Mouse (Mus musculus): Measurements from ENCODE around the gene Pcca. TPM values are rescaled to one million over a fixed set of nuclear protein-coding genes. Genes with fewer than 3 reads are reported as not detected.

Gene Pcca
- polyA plus RNA-seq, 1 experiment = 7.2 TPM

DNA sequence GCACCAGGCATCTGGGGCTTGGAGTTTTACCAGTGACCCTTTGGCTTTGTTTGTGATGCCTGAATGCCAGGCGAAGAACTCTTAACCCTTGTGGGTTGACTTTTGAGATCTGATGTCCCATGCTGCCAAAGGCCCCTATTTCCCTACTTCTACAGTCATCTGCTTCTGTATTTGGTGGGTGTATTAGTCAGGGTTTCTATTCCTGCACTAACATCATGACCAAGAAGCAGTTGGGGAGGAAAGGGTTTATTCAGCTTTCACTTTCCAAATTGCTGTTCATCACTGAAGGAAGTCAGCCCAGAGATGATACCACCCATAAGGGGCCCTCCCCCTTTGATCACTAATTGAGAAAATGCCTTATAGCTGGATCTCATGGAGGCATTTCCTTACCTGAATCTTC is 296.3 kb downstream of the Pcca start:
- WGBS = 90% methylated on average over 1 of the region's 1 CpGs
- Histone ChIP-seq H3K27ac (ENCODE audit: control insufficient read depth, insufficient read depth, low read length) (no peak overlapping the region), H3K36me3 (ENCODE audit: control insufficient read depth, insufficient read depth, low read length) (no peaks in the 10 kb centered on the region), H3K4me3 (ENCODE audit: control insufficient read depth, insufficient read depth, low read length) (no peak overlapping the region), H3K27me3 (ENCODE audit: control insufficient read depth, insufficient read depth, low read length) (no peaks in the 10 kb centered on the region), H3K4me1 (replicated peaks; ENCODE audit: control insufficient read depth, insufficient read depth, low read length) (no peaks in the 10 kb centered on the region)
- TF ChIP-seq CTCF (IDR thresholded peaks at IDR 0.05; ENCODE audit: borderline replicate concordance, control insufficient read depth, extremely low read depth, insufficient read depth, low read length, poor library complexity) (no peak), POLR2A (IDR thresholded peaks at IDR 0.05; ENCODE audit: control insufficient read depth, extremely low read depth, insufficient read depth, low read length, poor library complexity) (no peak)
- no peak for DNase-seq

GRCm38 (mm10) chr14:122833666-122834065 is 299.5 kb downstream of the Pcca start:
- no peak for TF ChIP-seq CTCF (IDR thresholded peaks at IDR 0.05; ENCODE audit: borderline replicate concordance, control insufficient read depth, extremely low read depth, insufficient read depth, low read length, poor library complexity)
- no peaks in the 10 kb centered on the region for H3K27me3 ChIP-seq (ENCODE audit: control insufficient read depth, insufficient read depth, low read length)
- H3K27ac ChIP-seq (ENCODE audit: control insufficient read depth, insufficient read depth, low read length) = no peak overlapping the region
- 94% methylated on average over 3 of the region's 3 CpGs for WGBS
- no peak overlapping the region for H3K4me3 ChIP-seq (ENCODE audit: control insufficient read depth, insufficient read depth, low read length)
- no peaks in the 10 kb centered on the region for H3K36me3 ChIP-seq (ENCODE audit: control insufficient read depth, insufficient read depth, low read length)
- H3K4me1 ChIP-seq (replicated peaks; ENCODE audit: control insufficient read depth, insufficient read depth, low read length) = no peaks in the 10 kb centered on the region
- no peak for DNase-seq

DNA sequence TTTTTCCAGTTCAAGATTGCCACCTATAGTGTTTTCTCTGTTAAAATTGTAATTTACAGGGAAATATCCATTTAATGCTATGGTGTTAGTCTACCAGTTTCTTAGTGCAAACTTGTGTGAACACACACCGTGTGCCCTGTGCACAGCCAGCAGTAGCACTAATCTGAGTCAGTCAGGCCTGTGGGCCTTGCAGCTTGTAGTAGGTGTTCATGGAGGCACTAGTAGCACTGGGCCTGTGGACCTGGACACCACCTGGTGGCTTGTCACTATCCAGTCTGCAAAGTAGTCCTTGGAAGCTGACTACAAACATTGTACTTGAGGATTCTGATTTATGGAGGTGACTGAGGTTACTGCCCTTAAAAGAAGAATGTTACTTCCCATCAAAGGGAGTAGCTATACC is 300.6 kb downstream of the Pcca start:
- Histone ChIP-seq H3K27ac (ENCODE audit: control insufficient read depth, insufficient read depth, low read length) (no peak overlapping the region), H3K27me3 (ENCODE audit: control insufficient read depth, insufficient read depth, low read length) (no peaks in the 10 kb centered on the region), H3K4me1 (replicated peaks; ENCODE audit: control insufficient read depth, insufficient read depth, low read length) (no peaks in the 10 kb centered on the region), H3K36me3 (ENCODE audit: control insufficient read depth, insufficient read depth, low read length) (no peaks in the 10 kb centered on the region), H3K4me3 (ENCODE audit: control insufficient read depth, insufficient read depth, low read length) (no peak overlapping the region)
- DNase-seq = no peak
- WGBS = 98% methylated on average over 1 of the region's 1 CpGs
- TF ChIP-seq POLR2A (IDR thresholded peaks at IDR 0.05; ENCODE audit: control insufficient read depth, extremely low read depth, insufficient read depth, low read length, poor library complexity) (no peak), CTCF (IDR thresholded peaks at IDR 0.05; ENCODE audit: borderline replicate concordance, control insufficient read depth, extremely low read depth, insufficient read depth, low read length, poor library complexity) (no peak)

DNA sequence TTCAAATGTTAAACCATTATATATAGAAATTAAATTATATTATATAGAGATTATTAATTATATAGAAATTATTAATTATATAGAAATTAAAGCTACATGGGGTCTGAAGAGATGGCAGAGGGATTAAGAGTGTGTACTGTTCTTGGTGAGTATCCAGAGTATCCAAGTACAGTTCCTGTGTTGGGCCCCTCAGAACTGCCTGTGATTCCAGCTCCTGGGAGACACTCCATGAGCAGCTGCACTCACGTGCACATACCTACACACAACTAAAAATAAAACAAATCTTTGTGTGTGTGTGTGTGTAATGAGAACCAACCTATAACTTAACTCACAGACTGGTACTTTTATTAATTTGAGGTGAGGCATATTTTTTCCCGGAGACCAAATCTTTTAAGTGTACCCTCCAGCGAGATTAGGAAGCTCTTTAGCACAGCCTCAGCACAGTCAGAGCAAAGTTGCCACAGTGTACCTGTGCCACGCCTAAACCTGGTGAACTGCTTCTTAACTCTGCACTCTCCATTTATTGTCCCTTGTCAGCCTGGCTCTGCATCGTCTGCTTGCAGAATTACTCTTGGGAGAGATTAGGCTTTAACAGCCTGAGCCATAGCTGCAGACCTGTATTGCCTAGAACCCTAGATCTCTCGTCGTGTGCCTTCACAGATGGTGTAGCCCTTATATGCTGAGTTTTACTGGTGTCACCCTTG is 301.5 kb downstream of the Pcca start:
- H3K4me3 ChIP-seq (ENCODE audit: control insufficient read depth, insufficient read depth, low read length) = no peak overlapping the region
- no peaks in the 10 kb centered on the region for H3K4me1 ChIP-seq (replicated peaks; ENCODE audit: control insufficient read depth, insufficient read depth, low read length)
- no peaks in the 10 kb centered on the region for H3K27me3 ChIP-seq (ENCODE audit: control insufficient read depth, insufficient read depth, low read length)
- no peaks in the 10 kb centered on the region for H3K36me3 ChIP-seq (ENCODE audit: control insufficient read depth, insufficient read depth, low read length)
- WGBS = 94% methylated on average over 7 of the region's 7 CpGs
- H3K27ac ChIP-seq (ENCODE audit: control insufficient read depth, insufficient read depth, low read length) = no peak overlapping the region
- TF ChIP-seq POLR2A (IDR thresholded peaks at IDR 0.05; ENCODE audit: control insufficient read depth, extremely low read depth, insufficient read depth, low read length, poor library complexity) = no peak
- TF ChIP-seq CTCF (IDR thresholded peaks at IDR 0.05; ENCODE audit: borderline replicate concordance, control insufficient read depth, extremely low read depth, insufficient read depth, low read length, poor library complexity) = no peak
- no peak for DNase-seq

GRCm38 (mm10) chr14:122836221-122836620 is 302.1 kb downstream of the Pcca start:
- Histone ChIP-seq H3K27ac (ENCODE audit: control insufficient read depth, insufficient read depth, low read length) (no peak overlapping the region), H3K4me1 (replicated peaks; ENCODE audit: control insufficient read depth, insufficient read depth, low read length) (no peaks in the 10 kb centered on the region), H3K36me3 (ENCODE audit: control insufficient read depth, insufficient read depth, low read length) (no peaks in the 10 kb centered on the region), H3K27me3 (ENCODE audit: control insufficient read depth, insufficient read depth, low read length) (no peaks in the 10 kb centered on the region), H3K4me3 (ENCODE audit: control insufficient read depth, insufficient read depth, low read length) (no peak overlapping the region)
- no peak for TF ChIP-seq POLR2A (IDR thresholded peaks at IDR 0.05; ENCODE audit: control insufficient read depth, extremely low read depth, insufficient read depth, low read length, poor library complexity)
- 86% methylated on average over 4 of the region's 4 CpGs for WGBS
- no peak for DNase-seq

DNA sequence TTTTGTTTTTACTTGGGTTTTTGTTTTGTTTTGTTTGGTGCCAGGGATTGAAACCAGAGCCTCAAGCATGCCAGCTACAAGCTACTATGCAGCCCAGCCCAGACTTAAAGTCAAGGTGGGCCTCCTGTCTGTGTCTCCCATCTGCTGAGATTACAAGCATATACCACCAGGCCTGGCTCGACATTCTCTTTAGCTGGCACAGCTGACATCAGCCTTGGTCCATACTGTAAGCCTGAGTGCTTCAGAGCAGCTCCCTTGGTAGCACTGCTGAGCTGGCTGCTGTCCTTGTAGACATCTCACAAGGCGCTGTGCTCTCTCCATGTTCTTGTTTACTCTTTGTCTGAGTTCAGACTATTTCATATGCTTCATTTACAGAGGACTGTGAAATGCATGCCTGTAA is 302.9 kb downstream of the Pcca start:
- DNase-seq = no peak
- H3K36me3 ChIP-seq (ENCODE audit: control insufficient read depth, insufficient read depth, low read length) = no peaks in the 10 kb centered on the region
- no peak overlapping the region for H3K27ac ChIP-seq (ENCODE audit: control insufficient read depth, insufficient read depth, low read length)
- TF ChIP-seq CTCF (IDR thresholded peaks at IDR 0.05; ENCODE audit: borderline replicate concordance, control insufficient read depth, extremely low read depth, insufficient read depth, low read length, poor library complexity) (no peak), POLR2A (IDR thresholded peaks at IDR 0.05; ENCODE audit: control insufficient read depth, extremely low read depth, insufficient read depth, low read length, poor library complexity) (no peak)
- H3K4me1 ChIP-seq (replicated peaks; ENCODE audit: control insufficient read depth, insufficient read depth, low read length) = no peaks in the 10 kb centered on the region
- 87% methylated on average over 2 of the region's 2 CpGs for WGBS
- no peaks in the 10 kb centered on the region for H3K27me3 ChIP-seq (ENCODE audit: control insufficient read depth, insufficient read depth, low read length)
- no peak overlapping the region for H3K4me3 ChIP-seq (ENCODE audit: control insufficient read depth, insufficient read depth, low read length)

DNA sequence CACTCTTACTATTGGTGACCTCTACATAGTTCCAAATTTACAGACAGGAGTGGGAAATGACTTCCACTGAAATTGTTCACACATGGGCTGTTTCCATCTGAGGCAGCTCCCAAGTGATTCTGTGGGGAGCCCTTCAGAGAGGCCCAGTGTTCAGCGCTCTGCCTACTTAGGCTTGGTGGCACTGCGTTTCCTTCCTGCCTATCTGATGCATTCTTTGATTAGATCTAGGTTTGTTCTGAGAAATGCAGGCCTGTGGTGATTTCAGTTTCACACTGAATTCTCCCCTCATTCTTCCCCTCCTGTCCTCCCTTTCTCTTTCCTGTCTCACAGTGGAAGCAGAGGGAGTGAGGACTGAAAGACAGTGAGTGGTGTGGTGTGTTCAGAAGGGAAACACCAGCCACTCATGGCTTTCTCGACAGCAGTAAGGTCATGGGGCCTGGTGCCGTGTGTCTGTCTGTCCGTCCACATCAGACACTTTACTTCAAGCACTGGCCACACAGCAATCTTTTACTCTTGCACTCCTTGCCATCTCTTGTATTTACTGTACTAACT is 318.5 kb downstream of the Pcca start:
- H3K27me3 ChIP-seq (ENCODE audit: control insufficient read depth, insufficient read depth, low read length) = no peaks in the 10 kb centered on the region
- 18% methylated on average over 5 of the region's 5 CpGs for WGBS
- no peak overlapping the region for H3K4me3 ChIP-seq (ENCODE audit: control insufficient read depth, insufficient read depth, low read length)
- H3K4me1 ChIP-seq (replicated peaks; ENCODE audit: control insufficient read depth, insufficient read depth, low read length) = peaks cover 4% of the 10 kb centered on the region
- peak; percentile 22 for DNase-seq
- peak overlapping the region; percentile 6; the same call in 1 of the 2 replicates for H3K27ac ChIP-seq (ENCODE audit: control insufficient read depth, insufficient read depth, low read length)
- H3K36me3 ChIP-seq (ENCODE audit: control insufficient read depth, insufficient read depth, low read length) = no peaks in the 10 kb centered on the region
- no peak for TF ChIP-seq CTCF (IDR thresholded peaks at IDR 0.05; ENCODE audit: borderline replicate concordance, control insufficient read depth, extremely low read depth, insufficient read depth, low read length, poor library complexity)
- no peak for TF ChIP-seq POLR2A (IDR thresholded peaks at IDR 0.05; ENCODE audit: control insufficient read depth, extremely low read depth, insufficient read depth, low read length, poor library complexity)

All from thymus, adult 2 months (tissue).